Mouse (Mus musculus) liver, postnatal 0 days (tissue): ENCODE results near the gene Irgc1.

Experiments
- CTCF ChIP-seq: sonication (generic); IDR thresholded peaks from 2 replicates; pipeline ENCODE4 v1.5.1; 2016; ENCODE audit warnings: antibody characterized with exemption, low read depth
- EP300 ChIP-seq: IDR thresholded peaks from 2 replicates; pipeline ENCODE4 v1.6.1; 2016; ENCODE audit warnings: antibody characterized with exemption, low read depth, mild to moderate bottlenecking

DNA sequence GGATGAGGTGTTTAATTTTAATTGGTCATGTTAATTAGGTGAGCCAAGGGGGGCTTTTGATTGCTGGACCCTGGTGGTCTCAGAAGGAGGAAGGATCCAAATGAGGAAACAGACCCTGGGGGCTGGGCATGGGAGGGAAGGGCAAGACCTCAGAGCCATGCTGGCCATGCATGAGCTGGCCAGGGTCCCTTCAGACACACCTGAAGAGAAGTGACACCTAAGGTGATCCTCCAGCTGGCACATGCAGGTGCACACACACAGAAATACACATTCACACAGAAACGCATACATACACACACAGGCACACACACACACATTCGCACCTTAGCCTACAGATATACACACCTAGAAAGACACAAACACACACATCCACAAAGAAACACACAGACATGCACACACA, 27.6 kb upstream of the Irgc1 start:
- TF ChIP-seq CTCF (no peak), EP300 (no peak)
